Mouse (Mus musculus): ENCODE data around the gene Ferd3l. TPM values are rescaled to one million over a fixed set of nuclear protein-coding genes. Genes with fewer than 3 reads are reported as not detected.
A peak's percentile ranks its signal among the peaks of the same experiment; 100 is the strongest.

Ferd3l gene
- polyA plus RNA-seq (2012; ENCODE audit: insufficient read depth, insufficient read length, missing spikeins): not detected in 2 replicates

- no peak within 1 kb of the TSS for H3K4me3 ChIP-seq (ENCODE audit: insufficient read depth, low read depth, low read length)
- H3K27ac ChIP-seq (replicated peaks; ENCODE audit: low read depth, low read length): no peak within 1 kb of the TSS
Measured at GRCm38 (mm10) chr12:33928331-33929192, at the start of gene Ferd3l. Gene Ferd3l, plus strand, starts transcription at chr12:33928425.

GRCm38 (mm10) chr12:33893956-33894355 is 34.3 kb upstream of the Ferd3l start:
- Histone ChIP-seq H3K27ac (replicated peaks; ENCODE audit: low read depth, low read length) (no peak overlapping the region), H3K4me3 (ENCODE audit: insufficient read depth, low read depth, low read length) (no peak overlapping the region), H3K4me1 (ENCODE audit: control insufficient read depth, insufficient read depth, insufficient read length, low read length) (no peaks in the 10 kb centered on the region)

More at GRCm38 (mm10) chr12:33928331-33929192, at the start of gene Ferd3l:
- H3K4me1 ChIP-seq (ENCODE audit: control insufficient read depth, insufficient read depth, insufficient read length, low read length): peaks cover 3% of the 10 kb centered on the region; the same call in 1 of the 2 replicates

- Histone ChIP-seq H3K27ac (replicated peaks; ENCODE audit: low read depth, low read length) (no peak overlapping the region), H3K4me1 (ENCODE audit: control insufficient read depth, insufficient read depth, insufficient read length, low read length) (no peaks in the 10 kb centered on the region)
Measured at GRCm38 (mm10) chr12:33894621-33895020, 33.6 kb upstream of the Ferd3l start.

GRCm38 (mm10) chr12:33926751-33927150 is 1.5 kb upstream of the Ferd3l start:
- Histone ChIP-seq H3K4me1 (ENCODE audit: control insufficient read depth, insufficient read depth, insufficient read length, low read length) (peaks cover 3% of the 10 kb centered on the region; the same call in 1 of the 2 replicates), H3K27ac (replicated peaks; ENCODE audit: low read depth, low read length) (no peak overlapping the region), H3K4me3 (ENCODE audit: insufficient read depth, low read depth, low read length) (no peak overlapping the region)

More at GRCm38 (mm10) chr12:33894621-33895020, 33.6 kb upstream of the Ferd3l start:
- H3K4me3 ChIP-seq (ENCODE audit: insufficient read depth, low read depth, low read length): no peak overlapping the region

GRCm38 (mm10) chr12:33927334-33928098 is 709 bp upstream of the Ferd3l start:
- no peak overlapping the region for H3K4me3 ChIP-seq (ENCODE audit: insufficient read depth, low read depth, low read length)
- peaks cover 3% of the 10 kb centered on the region; the same call in 1 of the 2 replicates for H3K4me1 ChIP-seq (ENCODE audit: control insufficient read depth, insufficient read depth, insufficient read length, low read length)

GRCm38 (mm10) chr12:33952843-33953242 is 24.6 kb downstream of the Ferd3l start:
- H3K27ac ChIP-seq (replicated peaks; ENCODE audit: low read depth, low read length): no peak overlapping the region
- no peak overlapping the region for H3K4me3 ChIP-seq (ENCODE audit: insufficient read depth, low read depth, low read length)
- H3K4me1 ChIP-seq (ENCODE audit: control insufficient read depth, insufficient read depth, insufficient read length, low read length): peaks cover 3% of the 10 kb centered on the region; the same call in 1 of the 2 replicates

More at GRCm38 (mm10) chr12:33927334-33928098, 709 bp upstream of the Ferd3l start:
- no peak overlapping the region for H3K27ac ChIP-seq (replicated peaks; ENCODE audit: low read depth, low read length)

- peaks cover 5% of the 10 kb centered on the region; the same call in 1 of the 2 replicates for H3K4me1 ChIP-seq (ENCODE audit: control insufficient read depth, insufficient read depth, insufficient read length, low read length)
- H3K4me3 ChIP-seq (ENCODE audit: insufficient read depth, low read depth, low read length): no peak overlapping the region
Measured at GRCm38 (mm10) chr12:33954931-33955565, 26.8 kb downstream of the Ferd3l start.

GRCm38 (mm10) chr12:33955606-33956295 is 27.5 kb downstream of the Ferd3l start:
- Histone ChIP-seq H3K4me1 (ENCODE audit: control insufficient read depth, insufficient read depth, insufficient read length, low read length) (peaks cover 5% of the 10 kb centered on the region; the same call in 1 of the 2 replicates), H3K27ac (replicated peaks; ENCODE audit: low read depth, low read length) (no peak overlapping the region), H3K4me3 (ENCODE audit: insufficient read depth, low read depth, low read length) (peak overlapping the region; percentile 23; the same call in 1 of the 2 replicates)

More at GRCm38 (mm10) chr12:33954931-33955565, 26.8 kb downstream of the Ferd3l start:
- no peak overlapping the region for H3K27ac ChIP-seq (replicated peaks; ENCODE audit: low read depth, low read length)

- Histone ChIP-seq H3K27ac (replicated peaks; ENCODE audit: low read depth, low read length) (peak overlapping the region; percentile 80), H3K4me3 (ENCODE audit: insufficient read depth, low read depth, low read length) (peak overlapping the region; percentile 73), H3K4me1 (ENCODE audit: control insufficient read depth, insufficient read depth, insufficient read length, low read length) (peaks cover 5% of the 10 kb centered on the region; the same call in 1 of the 2 replicates)
Measured at GRCm38 (mm10) chr12:33956576-33957399, 28.6 kb downstream of the Ferd3l start.

GRCm38 (mm10) chr12:33957400-33958240 is 29.4 kb downstream of the Ferd3l start, which contains the start of gene Twist1:
Gene Twist1, plus strand, starts transcription at chr12:33957671.
- peak within 1 kb of the TSS; percentile 92 for H3K4me3 ChIP-seq (ENCODE audit: insufficient read depth, low read depth, low read length)
- peaks cover 5% of the 10 kb centered on the region; the same call in 1 of the 2 replicates for H3K4me1 ChIP-seq (ENCODE audit: control insufficient read depth, insufficient read depth, insufficient read length, low read length)
- peak within 1 kb of the TSS; percentile 80 for H3K27ac ChIP-seq (replicated peaks; ENCODE audit: low read depth, low read length)

GRCm38 (mm10) chr12:33958241-33959194 is 30.3 kb downstream of the Ferd3l start:
- H3K27ac ChIP-seq (replicated peaks; ENCODE audit: low read depth, low read length): peak overlapping the region; percentile 27
- peak overlapping the region; percentile 92 for H3K4me3 ChIP-seq (ENCODE audit: insufficient read depth, low read depth, low read length)
- H3K4me1 ChIP-seq (ENCODE audit: control insufficient read depth, insufficient read depth, insufficient read length, low read length): peaks cover 5% of the 10 kb centered on the region; the same call in 1 of the 2 replicates

- peaks cover 5% of the 10 kb centered on the region; the same call in 1 of the 2 replicates for H3K4me1 ChIP-seq (ENCODE audit: control insufficient read depth, insufficient read depth, insufficient read length, low read length)
- no peak overlapping the region for H3K27ac ChIP-seq (replicated peaks; ENCODE audit: low read depth, low read length)
- peak overlapping the region; percentile 92 for H3K4me3 ChIP-seq (ENCODE audit: insufficient read depth, low read depth, low read length)
Measured at GRCm38 (mm10) chr12:33959206-33959605, 31.0 kb downstream of the Ferd3l start.
